Mouse (Mus musculus) kidney, embryonic 15.5 days (tissue): ENCODE data around the gene Larp1b. TPM values are rescaled to one million over a fixed set of nuclear protein-coding genes. Genes with fewer than 3 reads are reported as not detected.

Experiments
- ATAC-seq: fragments of 200-750 bp; cut with Nextera tagmentation; replicated peaks from 2 replicates; pipeline ENCODE4 v1.8.0; 2017; ENCODE audit warnings: moderate TSS enrichment; ENCODE audit not compliant: low FRiP score
- H3K27ac ChIP-seq: fragments of 300-500 bp; sonication (generic); 2 replicates; pipeline ENCODE4 v1.5.1; 2015; ENCODE audit warnings: mild to moderate bottlenecking, inconsistent platforms
- H3K27me3 ChIP-seq: fragments of 300-500 bp; sonication (generic); 2 replicates; pipeline ENCODE4 v1.6.1; 2015; ENCODE audit warnings: inconsistent platforms
- H3K36me3 ChIP-seq: fragments of 300-500 bp; sonication (generic); 2 replicates; pipeline ENCODE4 v1.6.1; 2015; ENCODE audit warnings: inconsistent platforms
- H3K4me1 ChIP-seq: fragments of 300-500 bp; sonication (generic); 2 replicates; pipeline ENCODE4 v1.6.1; 2015; ENCODE audit warnings: inconsistent platforms
- H3K4me2 ChIP-seq: fragments of 300-500 bp; sonication (generic); 2 replicates; pipeline ENCODE4 v1.6.1; 2015; ENCODE audit warnings: moderate library complexity, mild to moderate bottlenecking, inconsistent platforms
- H3K4me3 ChIP-seq: fragments of 300-500 bp; sonication (generic); replicated peaks from 2 replicates; pipeline ENCODE4 v1.5.1; 2015; ENCODE audit warnings: mild to moderate bottlenecking, inconsistent platforms
- H3K9ac ChIP-seq: fragments of 300-500 bp; sonication (generic); 2 replicates; pipeline ENCODE4 v1.6.1; 2015; ENCODE audit warnings: mild to moderate bottlenecking, inconsistent platforms
- H3K9me3 ChIP-seq: fragments of 300-500 bp; sonication (generic); replicated peaks from 2 replicates; pipeline ENCODE4 v1.6.1; 2016; ENCODE audit warnings: inconsistent platforms
- WGBS: fragments of 180-500 bp; shearing (Covaris S2); methylation state at CpG from one replicate; pipeline ENCODE4 v1.1.7; 2015; ENCODE audit warnings: mixed read lengths; 5-methylcytosine and 5-hydroxymethylcytosine counted together
- polyA plus RNA-seq: library from polyadenylated mRNA; unstranded; fragments of >200 nt; fragmentation: Nextera tagmentation; extraction: Ambion mirVana; gene quantifications from 2 replicates; pipeline ENCODE4 v1.2.1, GENCODE M21; 2015

Gene Larp1b
- polyA plus RNA-seq, 1 experiment from 2014 or later = 10.1 TPM

- no peaks in the 10 kb centered on the region for H3K9me3 ChIP-seq
- no peaks in the 10 kb centered on the region for H3K27me3 ChIP-seq
- no peak for ATAC-seq
- H3K27ac ChIP-seq = no peak overlapping the region
- H3K36me3 ChIP-seq = peaks cover 61% of the 10 kb centered on the region
- no peak overlapping the region for H3K9ac ChIP-seq
- H3K4me3 ChIP-seq = no peak overlapping the region
- H3K4me2 ChIP-seq = no peak overlapping the region
- no peaks in the 10 kb centered on the region for H3K4me1 ChIP-seq
- WGBS = 79% methylated on average over 2 of the region's 2 CpGs
These were observed 115.7 kb downstream of the Larp1b start for GRCm38 (mm10) chr3:41065320-41065719.

- no peak overlapping the region for H3K4me2 ChIP-seq
- WGBS = 69% methylated on average over 2 of the region's 2 CpGs
- H3K4me3 ChIP-seq = no peak overlapping the region
- H3K36me3 ChIP-seq = peaks cover 39% of the 10 kb centered on the region
- no peak overlapping the region for H3K27ac ChIP-seq
- no peak overlapping the region for H3K9ac ChIP-seq
- H3K4me1 ChIP-seq = 0 out of 2 replicates have a peak, but pooled peaks cover 4% of the 10 kb centered on the region
- ATAC-seq = no peak
- no peaks in the 10 kb centered on the region for H3K9me3 ChIP-seq
- no peaks in the 10 kb centered on the region for H3K27me3 ChIP-seq
These were observed 120.9 kb downstream of the Larp1b start for GRCm38 (mm10) chr3:41070519-41070918.

- no peak overlapping the region for H3K27ac ChIP-seq
- 0 out of 2 replicates have a peak, but pooled peaks cover 5% of the 10 kb centered on the region for H3K36me3 ChIP-seq
- no peak overlapping the region for H3K9ac ChIP-seq
- H3K4me3 ChIP-seq = no peak overlapping the region
- no peak for ATAC-seq
- WGBS = 68% methylated on average over 8 of the region's 8 CpGs
- H3K4me1 ChIP-seq = 0 out of 2 replicates have a peak, but pooled peaks cover 9% of the 10 kb centered on the region
- no peaks in the 10 kb centered on the region for H3K27me3 ChIP-seq
- H3K4me2 ChIP-seq = no peak overlapping the region
- no peaks in the 10 kb centered on the region for H3K9me3 ChIP-seq
These were observed 125.7 kb downstream of the Larp1b start for GRCm38 (mm10) chr3:41075376-41075775.

- H3K27ac ChIP-seq = no peak overlapping the region
- H3K27me3 ChIP-seq = no peaks in the 10 kb centered on the region
- no peak overlapping the region for H3K4me3 ChIP-seq
- WGBS = 96% methylated on average over 2 of the region's 2 CpGs
- no peak overlapping the region for H3K4me2 ChIP-seq
- no peak overlapping the region for H3K9ac ChIP-seq
- peaks cover 21% of the 10 kb centered on the region for H3K4me1 ChIP-seq
- H3K36me3 ChIP-seq = 0 out of 2 replicates have a peak, but pooled peaks cover 5% of the 10 kb centered on the region
- no peak for ATAC-seq
- no peaks in the 10 kb centered on the region for H3K9me3 ChIP-seq
These were observed 129.0 kb downstream of the Larp1b start for GRCm38 (mm10) chr3:41078673-41079072.

- H3K36me3 ChIP-seq = 0 out of 2 replicates have a peak, but pooled peaks cover 5% of the 10 kb centered on the region
- peak overlapping the region; percentile 97 for H3K4me3 ChIP-seq
- WGBS = 33% methylated on average over 3 of the region's 3 CpGs
- no peak overlapping the region for H3K9ac ChIP-seq
- no peaks in the 10 kb centered on the region for H3K27me3 ChIP-seq
- H3K27ac ChIP-seq = no peak overlapping the region
- peak overlapping the region; percentile 83 for H3K4me2 ChIP-seq
- H3K9me3 ChIP-seq = no peaks in the 10 kb centered on the region
- H3K4me1 ChIP-seq = peaks cover 18% of the 10 kb centered on the region
- no peak for ATAC-seq
These were observed 131.1 kb downstream of the Larp1b start for GRCm38 (mm10) chr3:41080724-41081123.

GRCm38 (mm10) chr3:41081474-41082301, 132.1 kb downstream of the Larp1b start:
- Histone ChIP-seq H3K4me1 (peaks cover 14% of the 10 kb centered on the region), H3K9ac (peak overlapping the region; percentile 85), H3K4me2 (peak overlapping the region; percentile 83), H3K36me3 (0 out of 2 replicates have a peak, but pooled peaks cover 5% of the 10 kb centered on the region), H3K9me3 (no peaks in the 10 kb centered on the region), H3K4me3 (peak overlapping the region; percentile 97), H3K27me3 (no peaks in the 10 kb centered on the region), H3K27ac (peak overlapping the region; percentile 87)
- WGBS = 2% methylated on average over 23 of the region's 23 CpGs
- ATAC-seq = no peak

GRCm38 (mm10) chr3:41082520-41082884, 132.9 kb downstream of the Larp1b start:
- H3K27me3 ChIP-seq = no peaks in the 10 kb centered on the region
- peak overlapping the region; percentile 87 for H3K27ac ChIP-seq
- under 1% methylated on average over 40 of the region's 43 CpGs for WGBS
- ATAC-seq = peak; percentile 44
- H3K9me3 ChIP-seq = no peaks in the 10 kb centered on the region
- H3K9ac ChIP-seq = peak overlapping the region; percentile 85
- H3K4me3 ChIP-seq = peak overlapping the region; percentile 97
- 0 out of 2 replicates have a peak, but pooled peaks cover 5% of the 10 kb centered on the region for H3K36me3 ChIP-seq
- peaks cover 14% of the 10 kb centered on the region for H3K4me1 ChIP-seq
- H3K4me2 ChIP-seq = peak overlapping the region; percentile 83

GRCm38 (mm10) chr3:41082885-41083789, 133.5 kb downstream of the Larp1b start, which contains the start of gene Pgrmc2:
Gene Pgrmc2 (minus strand): TSS chr3:41083046.
- 0 out of 2 replicates have a peak, but pooled peaks cover 5% of the 10 kb centered on the region for H3K36me3 ChIP-seq
- WGBS = under 1% methylated on average over 79 of the region's 95 CpGs
- H3K27me3 ChIP-seq = no peaks in the 10 kb centered on the region
- peak within 1 kb of the TSS; percentile 97 for H3K4me3 ChIP-seq
- H3K27ac ChIP-seq = peak within 1 kb of the TSS; percentile 94
- peaks cover 14% of the 10 kb centered on the region for H3K4me1 ChIP-seq
- H3K4me2 ChIP-seq = peak within 1 kb of the TSS; percentile 83
- H3K9me3 ChIP-seq = no peaks in the 10 kb centered on the region
- ATAC-seq = peak; percentile 98
- H3K9ac ChIP-seq = peak within 1 kb of the TSS; percentile 85

GRCm38 (mm10) chr3:41083790-41084112, 134.1 kb downstream of the Larp1b start:
- no peaks in the 10 kb centered on the region for H3K27me3 ChIP-seq
- 2% methylated on average over 6 of the region's 6 CpGs for WGBS
- H3K9me3 ChIP-seq = no peaks in the 10 kb centered on the region
- 0 out of 2 replicates have a peak, but pooled peaks cover 2% of the 10 kb centered on the region for H3K36me3 ChIP-seq
- peak overlapping the region; percentile 97 for H3K4me3 ChIP-seq
- peak overlapping the region; percentile 94 for H3K27ac ChIP-seq
- H3K9ac ChIP-seq = peak overlapping the region; percentile 60
- H3K4me2 ChIP-seq = peak overlapping the region; percentile 83
- peaks cover 14% of the 10 kb centered on the region for H3K4me1 ChIP-seq
- peak; percentile 41 for ATAC-seq

GRCm38 (mm10) chr3:41084421-41084820, 134.8 kb downstream of the Larp1b start:
- H3K9ac ChIP-seq = no peak overlapping the region
- no peaks in the 10 kb centered on the region for H3K27me3 ChIP-seq
- no peaks in the 10 kb centered on the region for H3K36me3 ChIP-seq
- H3K4me2 ChIP-seq = peak overlapping the region; percentile 83
- no peak overlapping the region for H3K27ac ChIP-seq
- ATAC-seq = no peak
- H3K4me3 ChIP-seq = peak overlapping the region; percentile 97; the same call in 1 of the 2 replicates
- WGBS = 86% methylated on average over 5 of the region's 5 CpGs
- peaks cover 14% of the 10 kb centered on the region for H3K4me1 ChIP-seq
- no peaks in the 10 kb centered on the region for H3K9me3 ChIP-seq

- H3K27me3 ChIP-seq = no peaks in the 10 kb centered on the region
- H3K4me2 ChIP-seq = no peak overlapping the region
- H3K4me3 ChIP-seq = no peak overlapping the region
- no peak overlapping the region for H3K27ac ChIP-seq
- no peaks in the 10 kb centered on the region for H3K9me3 ChIP-seq
- ATAC-seq = no peak
- no peaks in the 10 kb centered on the region for H3K36me3 ChIP-seq
- 0 out of 2 replicates have a peak, but pooled peaks cover 3% of the 10 kb centered on the region for H3K4me1 ChIP-seq
- no peak overlapping the region for H3K9ac ChIP-seq
These were observed 137.4 kb downstream of the Larp1b start for GRCm38 (mm10) chr3:41087071-41087470.
